Mouse (Mus musculus) liver, embryonic 14.5 days (tissue): ENCODE data around the gene Atp1b2. TPM values are rescaled to one million over a fixed set of nuclear protein-coding genes. Genes with fewer than 3 reads are reported as not detected.

Source experiments
- ATAC-seq: fragments of 200-750 bp; cut with Nextera tagmentation; 2 replicates; pipeline ENCODE4 v1.8.0; 2017; ENCODE audit warnings: moderate number of reproducible peaks, mild to moderate bottlenecking, moderate library complexity; ENCODE audit not compliant: insufficient read depth
- DNase-seq, 3 experiments: peaks; one replicate each; pipeline ENCODE4 v3.0.0-alpha.2; 2012 to 2013; ENCODE audit warnings: low read depth in 3 of 3, low spot score in 3 of 3
- H3K27ac ChIP-seq: fragments of 300-500 bp; sonication (generic); 2 replicates; pipeline ENCODE4 v1.5.1; 2014; ENCODE audit warnings: moderate library complexity, mild to moderate bottlenecking, control low read depth, inconsistent platforms
- H3K27me3 ChIP-seq: fragments of 300-500 bp; sonication (generic); 2 replicates; pipeline ENCODE4 v1.6.1; 2014; ENCODE audit warnings: mild to moderate bottlenecking, low read length, moderate library complexity; ENCODE audit not compliant: control insufficient read depth, insufficient read depth
- H3K36me3 ChIP-seq: fragments of 300-500 bp; sonication (generic); replicated peaks from 2 replicates; pipeline ENCODE4 v1.6.1; 2014; ENCODE audit warnings: low read depth; ENCODE audit not compliant: control insufficient read depth, insufficient read depth
- H3K4me1 ChIP-seq, 2 experiments: fragments of 200-500 bp in 1 of 2; fragments of 300-500 bp in 1 of 2; sonication (generic) in 1 of 2; replicated peaks; 2 replicates each; pipeline ENCODE4 v1.6.1; 2012 to 2014; ENCODE audit warnings: antibody characterized with exemption in 1 of 2, inconsistent platforms in 1 of 2, low read length in 1 of 2; ENCODE audit not compliant: control insufficient read depth in 2 of 2, insufficient read depth in 2 of 2
- H3K4me2 ChIP-seq: fragments of 300-500 bp; sonication (generic); 2 replicates; pipeline ENCODE4 v1.6.1; 2014; ENCODE audit warnings: low read depth, mild to moderate bottlenecking, control low read depth, moderate library complexity
- H3K4me3 ChIP-seq, 2 experiments: fragments of 200-500 bp in 1 of 2; fragments of 300-500 bp in 1 of 2; sonication (generic) in 1 of 2; 2 replicates each; pipeline ENCODE4 v1.5.1; 2012 to 2014; ENCODE audit warnings: low read depth in 2 of 2, low read length in 2 of 2, mild to moderate bottlenecking in 2 of 2, control low read depth in 1 of 2, inconsistent platforms in 1 of 2, moderate library complexity in 1 of 2; ENCODE audit not compliant: insufficient read depth in 1 of 2
- H3K9ac ChIP-seq: fragments of 300-500 bp; sonication (generic); replicated peaks from 2 replicates; pipeline ENCODE4 v1.6.1; 2014; ENCODE audit warnings: mild to moderate bottlenecking, control low read depth, moderate library complexity
- H3K9me3 ChIP-seq: fragments of 300-500 bp; sonication (generic); 2 replicates; pipeline ENCODE4 v1.6.1; 2016; ENCODE audit warnings: low read length, mixed read lengths; ENCODE audit not compliant: control insufficient read depth
- CTCF ChIP-seq: IDR thresholded peaks from 2 replicates; pipeline ENCODE4 v1.5.1; 2016; ENCODE audit warnings: antibody characterized with exemption, low read depth, control low read depth
- EP300 ChIP-seq: IDR thresholded peaks from 2 replicates; pipeline ENCODE4 v1.6.1; 2016; ENCODE audit warnings: antibody characterized with exemption, low read depth
- WGBS: fragments of 180-500 bp; shearing (Covaris S2); extraction: QIAGEN DNeasy Blood & Tissue Kit; methylation state at CpG from one replicate; pipeline ENCODE4 v1.1.7; 2014; ENCODE audit not compliant: insufficient replicate concordance; 5-methylcytosine and 5-hydroxymethylcytosine counted together
- polyA plus RNA-seq, 2 experiments: library from polyadenylated mRNA; depleted of rRNA in 1 of 2; stranded (reverse) in 1 of 2; unstranded in 1 of 2; fragments of >200 nt; fragmentation: Nextera tagmentation in 1 of 2; extraction: Ambion mirVana in 1 of 2; gene quantifications; 2 replicates each; pipeline versions ENCODE4 v1.2.1 to v1.2.3; 2012 to 2014

The Atp1b2 gene
- polyA plus RNA-seq, 2 experiments, result 20.6 to 21.3 TPM

- Histone ChIP-seq H3K27me3 (no peaks in the 10 kb centered on the region), H3K4me1 (peaks cover 30 to 46% of the 10 kb centered on the region in 2 experiments), H3K27ac (peak overlapping the region; percentile 53), H3K4me3 (no peak overlapping the region), H3K9me3 (no peaks in the 10 kb centered on the region), H3K9ac (peak overlapping the region; percentile 11; the same call in 1 of the 2 replicates), H3K4me2 (no peak overlapping the region), H3K36me3 (peaks cover 29% of the 10 kb centered on the region)
- TF ChIP-seq EP300 (no peak), CTCF (no peak)
- no peak for ATAC-seq
- no peak for DNase-seq
- 54% methylated on average over 4 of the region's 4 CpGs for WGBS
Measured at GRCm38 (mm10) chr11:69592799-69593198, 12.9 kb downstream of the Atp1b2 start.

GRCm38 (mm10) chr11:69591899-69592637, 13.7 kb downstream of the Atp1b2 start:
- Histone ChIP-seq H3K27me3 (no peaks in the 10 kb centered on the region), H3K4me1 (peaks cover 30 to 46% of the 10 kb centered on the region in 2 experiments), H3K9ac (peak overlapping the region; percentile 11; the same call in 1 of the 2 replicates), H3K36me3 (peaks cover 34% of the 10 kb centered on the region), H3K9me3 (no peaks in the 10 kb centered on the region), H3K4me3 (no peak overlapping the region), H3K4me2 (no peak overlapping the region), H3K27ac (peak overlapping the region; percentile 53)
- TF ChIP-seq EP300 (no peak), CTCF (no peak)
- no peak for DNase-seq
- WGBS, result 71% methylated on average over 7 of the region's 7 CpGs
- ATAC-seq, result no peak

- Histone ChIP-seq H3K27ac (peak overlapping the region; percentile 7), H3K4me3 (no peak overlapping the region), H3K9ac (no peak overlapping the region), H3K4me2 (no peak overlapping the region), H3K27me3 (no peaks in the 10 kb centered on the region), H3K36me3 (peaks cover 34% of the 10 kb centered on the region), H3K4me1 (peaks cover 31 to 49% of the 10 kb centered on the region in 2 experiments), H3K9me3 (no peaks in the 10 kb centered on the region)
- DNase-seq (no peak), ATAC-seq (no peak)
- TF ChIP-seq CTCF (no peak), EP300 (no peak)
- 77% methylated on average over 3 of the region's 3 CpGs for WGBS
Measured at GRCm38 (mm10) chr11:69591424-69591823, 14.3 kb downstream of the Atp1b2 start.

- H3K9ac ChIP-seq, result no peak overlapping the region; the same call in 1 of the 2 replicates
- H3K4me3 ChIP-seq, result no peak overlapping the region
- no peak for DNase-seq
- peak overlapping the region; percentile 45 for H3K4me2 ChIP-seq
- H3K4me1 ChIP-seq, result peaks cover 37 to 56% of the 10 kb centered on the region in 2 experiments
- WGBS, result 63% methylated on average over 8 of the region's 8 CpGs
- no peaks in the 10 kb centered on the region for H3K27me3 ChIP-seq
- peaks cover 34% of the 10 kb centered on the region for H3K36me3 ChIP-seq
- peak overlapping the region; percentile 66; the same call in 1 of the 2 replicates for H3K27ac ChIP-seq
- peak; percentile 36; the same call in 1 of the 2 replicates for ATAC-seq
- no peaks in the 10 kb centered on the region for H3K9me3 ChIP-seq
- TF ChIP-seq CTCF, result no peak
- no peak for TF ChIP-seq EP300
Measured at GRCm38 (mm10) chr11:69590622-69591021, 15.1 kb downstream of the Atp1b2 start.

- peaks cover 34% of the 10 kb centered on the region for H3K36me3 ChIP-seq
- DNase-seq (no peak), ATAC-seq (peak; percentile 78)
- peak; percentile 79 for TF ChIP-seq EP300
- TF ChIP-seq CTCF, result no peak
- peak overlapping the region; percentile 66 for H3K27ac ChIP-seq
- no peak overlapping the region for H3K4me3 ChIP-seq
- WGBS, result 32% methylated on average over 22 of the region's 22 CpGs
- H3K27me3 ChIP-seq, result no peaks in the 10 kb centered on the region
- peaks cover 50 to 67% of the 10 kb centered on the region in 2 experiments for H3K4me1 ChIP-seq
- no peaks in the 10 kb centered on the region for H3K9me3 ChIP-seq
- peak overlapping the region; percentile 29 for H3K9ac ChIP-seq
- peak overlapping the region; percentile 45 for H3K4me2 ChIP-seq
Measured at GRCm38 (mm10) chr11:69589207-69589834, 16.4 kb downstream of the Atp1b2 start.
